Mouse (Mus musculus): ENCODE measurements around the gene Polr3f.

The Polr3f gene

DNA sequence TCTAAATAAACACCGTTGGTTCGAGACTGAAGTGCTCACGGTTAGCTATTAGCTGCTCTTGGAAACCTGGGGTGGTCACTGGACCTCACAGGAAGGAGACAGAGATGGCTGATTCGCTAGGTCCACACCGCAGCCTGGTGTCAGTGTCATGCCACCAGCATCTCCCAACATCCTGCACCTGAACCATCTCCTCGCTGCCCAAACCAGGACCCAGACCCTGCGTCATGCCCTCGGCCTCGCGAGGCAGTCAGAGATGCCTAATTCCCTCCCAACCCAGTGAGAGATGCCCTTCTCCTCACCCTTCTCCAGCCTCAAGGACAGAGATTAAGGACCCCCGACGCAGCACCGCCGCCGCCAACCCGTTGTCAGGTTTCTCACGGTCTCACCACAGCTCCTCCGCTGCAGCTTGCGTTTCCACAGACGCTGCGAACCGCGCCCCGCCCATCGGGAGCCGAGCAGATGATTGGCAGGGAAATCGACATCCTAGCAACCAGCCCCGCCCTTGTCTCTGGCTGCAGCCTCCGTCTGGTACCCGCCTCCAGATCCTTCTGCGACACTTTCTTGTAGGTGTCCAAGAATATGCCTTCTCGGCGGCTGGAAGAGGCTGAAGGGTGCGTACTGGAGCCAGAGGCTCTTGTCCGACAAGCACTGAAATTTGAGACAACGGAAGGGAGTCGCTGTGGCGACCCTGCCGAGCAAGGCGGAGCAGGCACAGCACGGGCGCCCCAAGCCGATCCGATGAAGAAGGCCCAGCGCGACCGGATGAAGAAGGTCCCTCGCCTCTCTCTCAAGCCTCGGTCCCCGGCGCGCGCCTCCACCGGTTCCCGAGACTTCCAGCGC is at the start of gene Polr3f, which contains the start of gene Dzank1:
Polr3f (plus strand) TSS at position 738 of the 840 bp plus-strand sequence.
Dzank1 (minus strand) TSS at position 434 of the 840 bp plus-strand sequence.
- peak; percentile 79 to 92 for DNase-seq (ENCODE audit: low spot score in 2 of 2)

DNA sequence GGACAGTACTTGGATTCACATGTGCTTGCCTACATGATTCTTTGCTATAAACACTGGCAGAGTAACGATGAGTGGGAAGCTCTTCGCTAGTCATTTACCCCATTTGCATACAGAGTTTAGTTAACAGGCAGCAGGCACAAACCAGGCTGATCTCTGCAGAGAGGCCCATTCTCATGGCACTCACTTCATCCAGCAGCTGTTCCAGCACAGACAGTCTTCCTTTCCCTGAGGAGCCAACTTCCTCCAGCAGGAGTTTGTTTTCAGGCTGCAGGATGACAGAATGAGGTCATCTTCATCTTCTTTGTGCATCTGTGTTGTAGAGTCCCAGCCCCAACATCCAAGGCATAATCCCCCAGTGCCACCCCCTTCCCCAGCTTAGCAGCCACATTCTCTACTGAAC is 48.1 kb upstream of the Polr3f start:
- no peak for DNase-seq (ENCODE audit: low spot score in 2 of 2)

- no peak for DNase-seq (ENCODE audit: low spot score in 2 of 2)
These were observed 43.4 kb upstream of the Polr3f start for GRCm38 (mm10) chr2:144484084-144484483.

DNA sequence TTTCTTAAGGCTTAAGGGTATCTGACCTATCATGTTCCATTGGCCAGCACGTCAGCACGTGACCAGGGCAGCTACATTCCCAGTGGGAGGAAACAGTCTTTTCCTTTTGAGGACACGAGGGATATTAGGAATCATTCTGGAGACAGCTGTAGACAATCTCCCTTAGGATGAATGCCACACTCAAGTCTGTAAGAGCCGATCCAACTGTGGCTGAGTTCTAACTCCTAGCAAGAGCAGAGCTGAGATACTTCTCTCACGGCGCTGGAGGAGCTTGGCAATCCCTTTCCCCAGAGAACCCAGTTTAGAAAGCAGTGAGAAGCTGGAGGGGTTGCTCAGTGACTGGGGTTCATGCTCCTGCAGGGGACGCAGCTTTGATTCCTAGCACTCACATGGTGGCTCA is 42.1 kb upstream of the Polr3f start:
- DNase-seq (ENCODE audit: low spot score in 2 of 2), result no peak

GRCm38 (mm10) chr2:144487476-144487875 is 40.0 kb upstream of the Polr3f start:
- DNase-seq (ENCODE audit: low spot score in 2 of 2), result no peak

GRCm38 (mm10) chr2:144489342-144489741 is 38.2 kb upstream of the Polr3f start:
- DNase-seq (ENCODE audit: low spot score in 2 of 2), result no peak

DNA sequence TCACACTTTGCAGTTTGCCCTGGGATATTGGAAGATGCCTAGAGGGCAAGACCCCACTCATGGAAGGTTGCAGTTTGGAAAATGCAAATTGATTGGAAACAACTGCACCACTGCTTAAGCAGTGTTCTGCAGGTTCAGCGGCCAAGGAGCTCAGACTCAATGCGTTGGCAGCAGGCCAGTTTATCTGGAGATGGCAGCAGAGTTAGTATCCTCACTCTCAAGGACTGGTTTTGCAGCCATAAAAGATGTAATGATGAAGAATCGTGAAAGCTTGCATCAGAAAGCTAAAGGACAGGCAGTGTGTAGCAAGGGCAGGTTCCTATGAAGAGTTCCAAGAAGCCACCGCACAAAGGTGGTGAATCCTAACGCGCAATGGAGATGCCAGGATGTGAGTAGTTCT is 25.4 kb upstream of the Polr3f start:
- no peak for DNase-seq (ENCODE audit: low spot score in 2 of 2)

- DNase-seq (ENCODE audit: low spot score in 2 of 2), result no peak
These were observed 12.9 kb upstream of the Polr3f start for GRCm38 (mm10) chr2:144514619-144515018.

- no peak for DNase-seq (ENCODE audit: low spot score in 2 of 2)
These were observed 7.7 kb upstream of the Polr3f start for GRCm38 (mm10) chr2:144519772-144520171.

GRCm38 (mm10) chr2:144525856-144526255 is 1.7 kb upstream of the Polr3f start:
- DNase-seq (ENCODE audit: low spot score in 2 of 2), result peak in 1 of 2 experiments; percentile 4

DNA sequence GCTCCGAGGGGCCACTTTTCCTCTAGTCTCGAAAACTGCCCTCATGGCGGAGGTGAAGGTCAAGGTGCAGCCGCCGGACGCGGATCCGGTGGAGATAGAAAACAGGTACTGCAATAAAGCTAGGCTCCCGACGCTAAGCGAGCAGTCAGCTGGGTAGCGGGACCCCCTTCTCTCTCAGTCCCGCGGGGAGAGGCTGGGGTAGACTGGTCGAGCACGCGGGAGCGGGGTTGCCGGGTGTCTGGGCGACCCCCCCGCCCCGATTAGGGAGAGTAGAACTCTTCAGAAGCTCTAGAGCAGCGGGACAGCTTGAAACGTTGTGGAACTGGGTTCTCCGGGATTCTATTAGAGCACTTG is 280 bp downstream of the Polr3f start:
- no peak for DNase-seq (ENCODE audit: low spot score in 2 of 2)

GRCm38 (mm10) chr2:144537123-144537522 is 9.6 kb downstream of the Polr3f start:
- no peak for DNase-seq (ENCODE audit: low spot score in 2 of 2)

GRCm38 (mm10) chr2:144541246-144541645 is 13.7 kb downstream of the Polr3f start:
- DNase-seq (ENCODE audit: low spot score in 2 of 2), result no peak

GRCm38 (mm10) chr2:144543670-144544069 is 16.2 kb downstream of the Polr3f start:
- no peak for DNase-seq (ENCODE audit: low spot score in 2 of 2)

DNA sequence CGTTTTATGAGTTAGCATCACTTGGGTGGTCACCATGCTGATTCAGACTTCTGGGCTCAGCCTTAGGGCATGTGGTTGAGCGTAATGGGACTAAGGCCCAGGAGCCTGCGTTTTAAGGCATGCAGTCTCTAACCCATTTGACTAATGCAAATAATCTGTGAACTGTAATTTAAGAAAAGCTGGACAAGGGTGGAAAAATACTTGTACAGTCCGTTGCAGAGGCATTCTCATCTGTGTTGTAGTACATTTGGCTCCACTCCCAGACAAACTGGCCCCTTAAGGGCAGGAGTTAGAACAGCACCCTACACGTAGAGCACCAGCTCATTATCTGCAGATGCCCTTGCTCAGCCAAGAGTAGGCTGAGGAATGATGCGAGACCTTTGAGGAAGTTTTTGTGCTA is 17.1 kb downstream of the Polr3f start:
- no peak for DNase-seq (ENCODE audit: low spot score in 2 of 2)

GRCm38 (mm10) chr2:144545061-144545460 is 17.5 kb downstream of the Polr3f start:
- DNase-seq (ENCODE audit: low spot score in 2 of 2), result no peak

- DNase-seq (ENCODE audit: low spot score in 2 of 2), result no peak
These were observed 18.0 kb downstream of the Polr3f start for GRCm38 (mm10) chr2:144545481-144545880.

DNA sequence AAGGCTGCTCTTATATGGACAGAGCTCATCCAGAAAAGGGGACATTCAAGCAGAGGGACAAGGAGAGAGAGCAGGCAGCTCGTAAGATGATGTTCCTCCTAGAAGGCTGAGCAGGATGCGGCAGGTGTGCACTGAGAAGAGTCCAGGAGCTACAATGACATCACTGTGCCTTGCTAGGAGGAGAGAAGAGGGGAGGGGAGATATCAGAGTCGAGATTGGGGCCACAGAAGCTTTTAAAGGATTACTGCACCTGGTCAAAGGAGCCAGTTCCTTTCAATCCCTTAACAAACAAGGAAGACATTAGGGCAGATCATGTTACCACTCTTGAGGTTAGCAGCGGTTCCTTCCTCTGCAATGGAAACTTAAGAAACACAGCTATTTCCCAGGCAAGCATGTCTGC is 20.0 kb downstream of the Polr3f start:
- no peak for DNase-seq (ENCODE audit: low spot score in 2 of 2)

DNA sequence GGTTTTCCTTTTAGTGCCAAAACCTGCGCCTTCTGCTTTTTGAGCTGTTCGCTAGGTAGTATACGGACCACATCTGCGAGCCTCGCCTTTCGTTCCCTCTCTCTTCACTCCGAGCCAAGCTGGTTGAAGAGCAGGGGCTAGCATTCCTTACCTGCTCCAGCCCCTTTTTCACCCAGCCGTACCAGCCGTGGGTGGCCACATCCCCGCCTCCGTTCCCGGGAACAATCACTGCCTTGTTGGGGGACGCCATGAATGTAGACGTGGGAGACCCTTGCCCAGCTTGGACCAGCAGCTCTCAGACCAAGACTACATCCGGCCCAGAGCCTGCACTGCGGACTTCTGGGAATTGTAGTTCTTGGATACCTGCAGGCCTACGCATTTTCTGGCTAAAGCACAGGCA is 23.0 kb downstream of the Polr3f start, which contains the start of gene Rbbp9:
Rbbp9 (minus strand) TSS at position 341 of the 400 bp plus-strand sequence.
- DNase-seq (ENCODE audit: low spot score in 2 of 2), result peak; percentile 43 to 51

DNA sequence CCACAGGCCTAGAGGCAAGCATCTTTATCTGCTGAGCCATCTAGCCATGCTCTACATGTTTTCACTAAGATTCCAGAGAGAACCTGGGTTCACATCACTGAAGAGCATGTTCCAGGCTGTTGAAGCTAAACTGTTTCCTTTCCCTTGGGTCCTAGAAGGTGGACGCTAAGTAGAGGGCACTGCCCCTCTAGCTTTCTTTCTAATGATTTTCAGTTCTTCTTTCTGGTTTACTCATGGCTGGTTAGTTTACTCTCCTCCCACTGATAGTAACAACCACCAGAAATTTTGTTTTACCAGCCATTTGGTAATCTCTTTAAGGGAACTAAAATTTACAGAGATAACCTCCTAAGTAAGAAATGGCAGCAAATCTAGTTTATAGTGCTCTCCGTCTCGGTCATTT is 26.4 kb downstream of the Polr3f start:
- DNase-seq (ENCODE audit: low spot score in 2 of 2), result no peak

DNA sequence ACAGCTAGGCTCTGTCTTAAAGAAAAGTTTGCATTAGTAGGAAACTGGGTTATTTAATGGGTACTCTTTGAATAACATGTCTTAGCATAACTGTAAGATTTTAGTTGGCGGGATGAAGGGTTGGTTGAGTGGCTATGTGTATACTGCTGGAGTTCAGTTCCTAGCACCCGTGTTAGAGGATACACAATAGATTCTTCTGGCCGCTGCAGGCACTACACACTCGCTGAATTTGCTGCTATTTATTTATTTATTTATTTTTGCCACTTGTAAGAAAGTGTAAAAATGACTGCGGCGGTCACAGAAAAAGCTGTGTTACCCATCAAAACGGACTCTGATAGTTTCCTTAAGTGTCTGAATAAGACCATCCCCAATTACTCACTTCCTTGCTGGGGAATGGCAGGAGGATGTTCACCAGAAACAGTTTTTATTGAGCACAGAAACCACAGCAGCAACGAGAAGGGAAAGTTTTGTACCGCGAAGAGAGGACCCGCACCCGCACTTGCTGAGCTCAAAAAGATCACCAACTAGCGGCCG is 27.8 kb downstream of the Polr3f start:
- no peak for DNase-seq (ENCODE audit: low spot score in 2 of 2)

DNA sequence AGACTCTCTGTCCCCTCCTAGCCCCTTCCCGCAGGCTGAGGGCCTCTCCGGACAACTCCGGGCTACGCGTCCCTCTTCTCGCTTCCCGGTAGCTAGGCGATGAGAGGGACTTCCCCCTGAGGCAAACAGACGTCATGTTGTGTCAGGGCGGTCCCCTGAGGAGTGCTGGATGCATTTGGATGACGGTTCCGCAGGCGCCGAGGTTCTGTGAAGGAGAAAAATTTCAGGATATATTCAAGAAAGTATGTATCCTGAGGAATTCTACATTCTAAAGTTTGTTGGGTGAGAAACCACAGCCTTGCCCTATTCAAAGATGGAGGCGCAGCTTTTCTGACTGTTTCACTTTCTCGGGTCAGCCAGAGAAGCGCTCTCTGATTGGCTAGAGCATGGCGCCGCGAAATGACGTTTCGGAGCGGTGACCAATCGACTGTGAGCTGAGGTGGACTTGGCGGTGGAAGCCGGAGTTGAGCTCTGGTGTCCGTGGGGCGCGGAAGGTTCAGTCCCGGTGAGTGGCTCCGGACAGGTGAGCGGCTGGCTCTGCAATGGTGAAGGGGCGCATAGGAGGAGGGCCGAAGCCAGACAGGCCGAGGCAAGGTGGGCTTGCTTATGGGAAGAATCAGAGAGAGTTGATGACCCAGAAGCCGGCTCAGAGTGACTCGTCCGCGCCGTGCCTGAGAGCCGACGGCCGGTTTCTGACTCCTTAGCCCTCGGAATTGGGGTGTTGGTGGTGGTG is 28.5 kb downstream of the Polr3f start, which contains the start of gene Sec23b:
Sec23b (plus strand) TSS at position 410 of the 733 bp plus-strand sequence.
- peak; percentile 96 for DNase-seq (ENCODE audit: low spot score in 2 of 2)

Measured in cerebellum, postnatal 4 days (tissue).